Mouse (Mus musculus) mammary gland, adult 2 months (tissue): ENCODE data around the gene Ap1g1. TPM values are rescaled to one million over a fixed set of nuclear protein-coding genes. Genes with fewer than 3 reads are reported as not detected.

Experiments used
- polyA plus RNA-seq: library from polyadenylated mRNA; depleted of rRNA; stranded (reverse); fragments of >200 nt; gene quantifications from 2 replicates; pipeline ENCODE4 v1.2.3, GENCODE M21; 2012; ENCODE audit warnings: low replicate concordance; rRNA removed

The Ap1g1 gene
- 22.5 and 46.2 TPM in 2 replicates for polyA plus RNA-seq

DNA sequence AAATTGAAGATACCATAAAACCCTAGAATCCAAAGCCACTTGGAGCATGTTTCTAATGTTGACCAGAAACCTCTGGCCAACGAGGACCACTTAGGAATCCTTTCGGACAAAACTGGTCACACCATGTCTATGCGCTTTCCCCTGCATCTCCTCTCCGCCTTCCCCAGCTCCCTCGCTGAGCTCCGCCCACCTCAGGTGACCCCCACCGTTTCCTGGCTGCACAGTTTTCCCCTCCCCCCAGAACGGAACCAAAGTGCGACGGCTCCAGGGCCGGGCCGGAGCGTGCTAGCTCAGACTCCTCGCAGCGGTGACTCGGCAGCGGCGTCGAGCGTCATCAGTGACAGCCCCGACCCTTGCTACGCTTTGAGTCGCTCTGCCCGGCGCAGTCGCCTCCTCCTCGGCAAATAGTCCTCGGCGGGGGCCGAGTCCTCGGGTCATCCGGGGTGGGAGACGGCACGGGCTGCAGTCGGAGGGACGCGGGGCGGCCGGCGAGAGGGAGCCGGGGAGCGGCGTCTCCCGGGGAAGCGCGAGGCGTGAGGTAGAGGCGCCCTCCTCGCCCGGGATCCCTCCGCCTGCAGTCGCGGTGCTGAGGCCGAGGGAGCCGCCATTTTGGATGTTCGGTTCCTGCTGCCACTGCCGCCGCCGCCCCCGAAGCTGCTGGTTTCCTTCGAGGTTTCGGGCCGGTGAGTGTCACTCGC lies at the start of gene Ap1g1:
TSS of gene Ap1g1 (plus strand) at position 275 of the 698 bp plus-strand sequence.

DNA sequence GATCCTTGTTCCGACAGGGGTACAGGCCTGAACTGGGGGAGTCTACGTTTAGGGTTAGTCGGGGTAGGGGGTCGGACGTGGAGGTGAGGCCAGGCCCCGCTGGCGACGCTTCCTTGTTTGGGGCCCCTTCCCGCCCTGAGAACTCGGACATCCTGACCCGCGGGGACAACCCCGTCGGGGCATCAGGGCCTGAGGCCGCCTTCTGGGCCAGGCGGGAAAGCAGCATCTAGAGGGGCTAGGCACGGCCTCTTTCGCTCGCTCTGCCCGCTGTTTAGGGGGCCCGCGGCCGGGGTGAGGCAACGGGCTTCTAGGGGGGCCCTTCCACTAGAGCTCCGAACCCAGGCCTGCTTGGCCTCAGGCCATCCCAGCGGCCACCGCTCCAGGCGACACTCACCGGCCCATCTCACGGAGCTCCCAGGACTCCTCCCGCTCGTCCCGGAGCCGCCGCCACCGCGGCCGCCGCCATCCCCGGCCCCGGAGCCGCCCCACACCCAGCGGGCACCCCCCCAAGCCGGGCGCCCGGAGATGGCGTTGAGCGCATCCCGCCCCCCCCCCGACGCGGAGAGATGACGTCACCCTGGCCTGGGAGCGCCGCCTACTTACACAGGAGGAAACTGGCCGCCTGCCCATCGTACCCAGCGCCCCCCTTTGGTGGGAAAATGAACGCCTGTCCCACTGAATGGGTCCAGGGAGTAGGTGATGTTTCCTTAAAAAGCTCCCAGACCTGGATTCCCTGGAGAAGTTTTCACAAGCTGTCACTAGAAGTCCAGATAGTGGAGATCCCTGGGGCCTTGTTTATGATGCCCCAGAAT lies 40.9 kb upstream of the Ap1g1 start, which contains the start of gene Atxn1l:
TSS of gene Atxn1l (minus strand) at position 503 of the 812 bp plus-strand sequence.

DNA sequence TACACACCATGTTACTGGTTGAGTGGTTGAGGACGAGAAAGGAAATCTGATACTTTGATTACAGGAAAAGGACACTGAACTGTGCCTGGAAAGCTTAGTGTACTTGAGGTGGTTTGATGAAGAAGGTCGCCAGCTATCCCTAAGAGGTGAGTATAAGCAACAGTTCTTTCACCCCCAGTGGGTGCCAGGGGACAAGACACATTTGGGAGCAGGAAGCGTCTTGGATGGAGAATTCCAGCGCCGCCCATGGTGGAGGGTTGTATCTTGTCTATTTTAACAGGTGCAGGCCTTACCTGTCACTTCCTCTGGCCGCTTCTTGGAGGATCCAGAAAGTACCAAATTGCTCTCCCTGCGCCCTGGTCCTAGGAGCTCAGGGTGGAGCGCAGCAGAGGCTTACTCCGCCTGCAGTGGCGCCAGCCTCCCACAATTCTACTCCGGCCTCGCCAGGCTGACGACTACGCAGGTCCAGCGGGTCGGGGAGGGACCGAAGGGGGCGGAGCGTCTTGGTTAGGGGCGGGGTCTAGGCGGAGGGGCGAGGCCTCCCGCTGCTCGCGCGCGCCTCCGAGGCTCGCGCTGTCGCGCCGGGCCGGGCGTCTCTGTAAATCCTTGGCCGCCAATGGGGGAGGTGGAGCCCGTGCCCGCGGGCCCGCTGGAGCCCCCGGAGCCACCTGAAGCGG lies 89.8 kb downstream of the Ap1g1 start, which contains the start of gene Phlpp2:
TSS of gene Phlpp2 (plus strand) at position 540 of the 677 bp plus-strand sequence.

Other genes with a start within 250 kb of the Ap1g1 start
- gene Dhx38, start 212.7 kb upstream of the Ap1g1 start, polyA plus RNA-seq = 14.0 and 18.5 TPM in 2 replicates
- gene Txnl4b, start 212.7 kb upstream of the Ap1g1 start, polyA plus RNA-seq = 5.1 and 6.4 TPM in 2 replicates
- 556 and 579 TPM in 2 replicates for gene Hp, start 199.4 kb upstream of the Ap1g1 start, polyA plus RNA-seq
- gene Dhodh, start 169.9 kb upstream of the Ap1g1 start, polyA plus RNA-seq = 19.8 and 30.4 TPM in 2 replicates
- gene Pkd1l3, start 164.0 kb upstream of the Ap1g1 start, polyA plus RNA-seq = 0.14 and 0.34 TPM in 2 replicates
- 27.6 and 64.7 TPM in 2 replicates for gene Ist1, start 85.3 kb upstream of the Ap1g1 start, polyA plus RNA-seq
- 5.9 and 6.7 TPM in 2 replicates for gene Zfp821, start 73.0 kb upstream of the Ap1g1 start, polyA plus RNA-seq
- 15.7 and 16.2 TPM in 2 replicates for gene Atxn1l, start 40.8 kb upstream of the Ap1g1 start, polyA plus RNA-seq
- 4.8 and 7.4 TPM in 2 replicates for gene Phlpp2, start 90.0 kb downstream of the Ap1g1 start, polyA plus RNA-seq
- 3.3 and 4.6 TPM in 2 replicates for gene Marveld3, start 183.6 kb downstream of the Ap1g1 start, polyA plus RNA-seq
- 2.5 TPM in 1 of 2 replicates, not detected in the other for gene Tat, start 211.9 kb downstream of the Ap1g1 start, polyA plus RNA-seq